Mouse (Mus musculus) adrenal gland, postnatal 25 days (tissue): ENCODE measurements around the gene Dad1. TPM values are rescaled to one million over a fixed set of nuclear protein-coding genes. Genes with fewer than 3 reads are reported as not detected.
"Not testable (repeated sequence)": the region's sequence is repeated elsewhere in the genome, so short reads cannot be mapped to it uniquely, and the experiment has no call there.

Source experiments
- DNase-seq: peaks from one replicate; pipeline ENCODE4 v3.0.0; 2021; ENCODE audit warnings: mixed read lengths
- total RNA-seq: library from RNA; stranded (reverse); gene quantifications from 2 replicates; pipeline ENCODE4 v1.2.3, GENCODE M21; 2021

Dad1 gene
- total RNA-seq, 1 experiment from 2014 or later = 310 TPM

- no peak for DNase-seq
Observed at GRCm38 (mm10) chr14:54246232-54246631, 7.7 kb downstream of the Dad1 start.

GRCm38 (mm10) chr14:54244183-54244582 is 9.7 kb downstream of the Dad1 start:
- DNase-seq = no peak

DNA sequence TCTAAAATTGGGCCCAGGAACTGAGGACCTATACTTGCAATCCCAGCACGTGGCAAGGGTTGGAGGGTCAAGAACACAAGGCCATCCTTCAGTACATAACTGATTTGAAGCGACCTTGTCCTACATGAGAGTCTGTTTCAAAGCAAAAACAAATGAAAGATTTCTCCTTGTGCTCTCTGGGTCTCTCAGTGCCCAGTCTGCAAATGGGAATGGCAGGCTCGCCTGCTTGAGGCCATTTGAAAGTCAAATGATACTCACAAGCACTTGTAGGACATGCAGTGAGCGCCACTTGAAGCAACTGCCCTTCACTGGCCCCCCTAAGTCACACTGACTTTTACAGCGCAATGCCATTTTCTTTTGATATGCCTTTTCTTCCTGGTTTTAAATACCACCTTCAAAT is 13.4 kb downstream of the Dad1 start:
- no peak for DNase-seq

DNA sequence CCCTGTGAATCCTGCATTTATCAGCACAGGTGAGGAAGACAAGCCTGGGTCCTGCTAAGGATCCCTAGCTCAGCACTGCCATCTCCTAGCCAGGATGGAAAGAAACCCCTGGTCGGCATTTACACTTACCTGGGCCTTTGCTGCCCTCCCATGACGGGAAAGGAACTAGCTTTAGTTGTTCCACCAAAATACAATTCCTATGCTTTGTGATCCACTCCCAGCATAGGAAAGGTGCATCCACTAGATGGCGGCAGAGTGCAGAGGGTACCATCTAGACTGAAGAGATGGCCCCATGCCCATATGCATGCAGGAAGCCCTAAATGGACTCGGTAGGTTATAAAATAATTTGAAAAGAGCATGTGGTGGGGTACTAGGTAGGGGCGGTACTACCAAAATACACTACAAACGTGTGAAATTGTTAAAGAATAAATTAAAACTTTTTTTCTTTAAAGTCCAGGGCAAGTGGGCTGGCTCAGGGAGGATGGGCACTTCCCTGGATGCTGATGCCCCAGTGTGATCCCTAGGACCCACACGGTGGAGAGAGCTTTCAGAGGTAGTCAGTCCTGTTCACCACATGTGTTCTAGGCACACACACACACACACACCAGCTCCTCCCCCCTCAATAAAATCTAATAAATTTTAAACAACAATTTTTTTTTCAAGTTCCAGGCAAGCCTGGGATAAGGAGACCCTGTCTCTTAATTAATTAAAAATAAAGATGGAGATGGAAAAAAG is 14.7 kb downstream of the Dad1 start:
- DNase-seq = peak; percentile 88

GRCm38 (mm10) chr14:54236881-54237280 is 17.0 kb downstream of the Dad1 start:
- peak; percentile 43 for DNase-seq

- peak; percentile 51 for DNase-seq
Observed at GRCm38 (mm10) chr14:54235825-54236540, 17.9 kb downstream of the Dad1 start.

GRCm38 (mm10) chr14:54234231-54235040 is 19.5 kb downstream of the Dad1 start:
- no peak for DNase-seq

GRCm38 (mm10) chr14:54233559-54234143 is 20.3 kb downstream of the Dad1 start:
- DNase-seq = no peak

DNA sequence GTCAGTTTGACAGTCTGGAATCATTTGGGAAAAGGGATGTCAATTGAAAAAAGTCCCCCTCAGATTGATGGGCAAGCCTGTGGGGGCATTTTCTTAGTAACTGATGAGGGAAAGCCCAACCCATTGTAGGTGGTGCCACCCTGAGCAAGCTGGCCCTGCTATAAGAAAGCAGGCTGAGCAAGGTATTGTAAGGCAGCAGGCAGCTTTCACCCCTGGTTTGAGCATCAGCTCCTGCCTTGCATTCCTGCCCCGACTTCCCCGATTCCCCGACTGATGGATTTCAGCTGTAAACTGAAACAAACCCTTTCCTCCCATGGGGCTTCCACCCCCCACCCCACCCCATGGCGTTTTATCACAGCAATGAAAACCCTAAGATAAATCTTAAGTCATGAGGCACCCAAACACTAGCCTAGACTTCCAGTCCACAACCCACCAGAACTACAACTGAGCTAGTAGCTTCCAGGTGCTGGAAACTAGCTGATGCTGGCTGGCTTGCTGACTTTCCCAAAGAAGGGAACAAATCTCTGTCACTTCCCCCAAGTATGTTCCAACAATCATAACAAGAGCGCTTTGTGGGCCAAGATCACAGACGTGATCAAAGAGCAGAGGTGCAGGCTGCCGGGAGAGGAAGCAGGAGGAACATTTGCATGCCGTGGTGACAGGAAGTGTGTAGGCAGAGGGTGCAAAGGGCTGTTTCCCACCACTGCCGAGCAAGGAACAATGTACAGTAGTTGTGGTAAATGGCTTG is 20.9 kb downstream of the Dad1 start:
- DNase-seq = no peak

DNA sequence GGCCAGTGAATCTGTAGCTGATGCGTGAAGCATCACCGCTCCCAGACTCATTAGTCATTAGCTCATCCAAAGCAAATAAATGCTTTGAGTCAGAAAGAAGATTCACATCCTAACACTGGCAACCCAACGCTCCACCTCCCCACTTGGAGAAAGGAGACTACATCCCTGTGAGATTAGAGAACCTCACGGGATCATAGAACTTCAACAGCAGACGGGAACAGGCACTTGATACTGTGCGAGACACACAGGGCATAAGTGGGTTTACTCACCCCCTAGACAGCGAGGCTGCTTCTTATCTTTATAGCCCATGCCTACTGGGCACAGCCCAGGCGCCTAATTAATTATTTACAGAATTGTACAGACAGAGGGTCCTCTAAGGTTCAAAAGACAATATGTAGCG is 21.8 kb downstream of the Dad1 start:
- no peak for DNase-seq

GRCm38 (mm10) chr14:54231176-54231956 is 22.5 kb downstream of the Dad1 start:
- no peak for DNase-seq

- no peak for DNase-seq
Observed at GRCm38 (mm10) chr14:54230638-54231150, 23.2 kb downstream of the Dad1 start.

DNA sequence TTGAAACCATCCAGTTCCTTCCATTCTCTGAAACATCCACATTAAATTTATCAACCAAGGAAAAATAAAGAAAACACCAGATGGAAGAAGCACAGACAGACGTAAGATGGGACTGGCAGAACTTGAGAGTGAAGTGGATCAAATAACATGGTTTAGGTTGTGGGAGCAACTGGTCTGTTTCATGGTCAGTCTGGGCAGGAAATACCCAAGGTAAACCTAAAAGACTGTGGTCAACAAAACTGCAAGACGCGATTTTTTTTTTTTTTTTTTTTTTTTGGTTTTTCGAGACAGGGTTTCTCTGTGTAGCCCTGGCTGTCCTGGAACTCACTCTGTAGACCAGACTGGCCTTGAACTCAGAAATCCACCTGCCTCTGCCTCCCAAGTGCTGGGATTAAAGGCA is 24.1 kb downstream of the Dad1 start:
- not testable (repeated sequence) for DNase-seq

DNA sequence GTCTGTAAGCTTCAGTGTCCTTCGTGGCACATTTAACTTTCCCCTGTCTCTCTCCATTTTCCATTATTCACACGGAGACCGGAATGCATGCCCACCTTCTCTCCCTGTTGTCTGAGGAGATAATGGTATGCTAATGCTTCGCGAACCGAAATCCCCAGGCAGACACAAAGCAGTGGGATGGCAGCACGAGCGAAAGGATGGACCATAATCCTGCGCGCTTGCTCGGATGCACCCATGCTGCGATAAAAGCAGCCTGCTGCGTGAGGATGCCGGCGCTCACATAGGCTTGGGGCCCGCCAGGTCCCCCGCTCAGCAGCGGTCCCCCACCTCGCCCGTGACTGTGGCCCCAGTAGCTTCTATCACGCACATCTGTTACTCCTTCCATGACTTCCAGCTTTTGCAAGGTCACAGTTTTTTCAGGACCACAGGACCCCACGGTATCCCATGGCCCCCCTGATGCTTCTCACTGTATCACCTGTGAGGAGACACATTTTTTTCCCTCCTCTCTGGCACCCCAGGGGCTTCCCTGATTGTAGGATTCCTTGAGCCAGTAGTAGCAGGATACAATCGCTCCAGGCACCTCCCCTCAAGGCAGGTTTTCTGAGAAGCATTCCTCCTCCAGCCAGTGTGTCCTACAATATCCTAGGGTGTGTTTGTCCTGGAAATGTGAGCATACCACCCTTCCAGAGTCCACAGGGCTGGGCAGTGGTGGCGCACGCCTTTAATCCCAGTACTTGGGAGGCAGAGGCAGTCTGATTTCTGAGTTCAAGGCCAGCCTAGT is 24.8 kb downstream of the Dad1 start:
- DNase-seq = no peak

- no peak for DNase-seq
Observed at GRCm38 (mm10) chr14:54228501-54228900, 25.4 kb downstream of the Dad1 start.

GRCm38 (mm10) chr14:54227911-54228451 is 25.9 kb downstream of the Dad1 start:
- peak; percentile 73 for DNase-seq

DNA sequence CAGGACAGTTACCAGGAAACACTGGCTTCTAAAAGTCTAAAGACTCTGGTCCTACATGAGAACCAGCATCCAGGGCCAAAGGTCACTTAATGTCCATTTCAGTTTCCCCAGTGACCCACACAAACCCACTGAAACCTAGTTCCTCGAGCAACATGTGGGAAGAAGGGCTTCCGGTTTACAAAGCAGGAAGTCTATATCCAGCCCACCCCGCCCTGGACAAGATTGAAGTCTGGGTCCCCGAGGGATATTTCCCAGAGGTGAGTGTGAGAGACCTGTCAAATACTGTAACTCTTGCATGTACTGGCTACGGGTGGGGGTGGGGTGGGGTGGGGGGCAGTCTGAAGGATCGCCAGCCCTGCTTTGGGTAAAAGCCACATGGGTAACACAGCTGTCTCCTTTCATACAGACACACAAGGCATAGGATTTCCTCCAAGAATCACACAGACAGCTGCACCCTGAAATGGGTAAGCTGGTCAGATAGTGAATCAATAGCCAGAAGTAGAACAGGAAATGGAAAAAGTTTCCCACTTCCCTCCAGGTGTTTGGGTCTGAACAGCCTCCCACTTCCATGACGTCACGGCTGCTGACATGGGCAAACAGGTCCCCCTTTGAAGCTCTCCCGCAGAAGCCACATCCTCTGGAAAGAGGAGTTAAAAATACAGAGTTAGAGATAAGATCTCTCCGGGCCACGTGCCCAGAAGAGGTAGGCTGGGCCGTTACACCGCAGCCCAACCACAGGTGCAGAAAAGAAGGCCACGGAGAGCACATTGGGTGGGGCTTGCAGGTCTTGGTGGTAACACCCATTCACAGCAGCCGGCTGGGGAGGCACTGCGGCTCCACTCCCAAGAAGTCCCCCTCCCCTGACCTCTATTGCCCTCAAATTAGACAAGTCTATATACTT is 26.7 kb downstream of the Dad1 start:
- no peak for DNase-seq

DNA sequence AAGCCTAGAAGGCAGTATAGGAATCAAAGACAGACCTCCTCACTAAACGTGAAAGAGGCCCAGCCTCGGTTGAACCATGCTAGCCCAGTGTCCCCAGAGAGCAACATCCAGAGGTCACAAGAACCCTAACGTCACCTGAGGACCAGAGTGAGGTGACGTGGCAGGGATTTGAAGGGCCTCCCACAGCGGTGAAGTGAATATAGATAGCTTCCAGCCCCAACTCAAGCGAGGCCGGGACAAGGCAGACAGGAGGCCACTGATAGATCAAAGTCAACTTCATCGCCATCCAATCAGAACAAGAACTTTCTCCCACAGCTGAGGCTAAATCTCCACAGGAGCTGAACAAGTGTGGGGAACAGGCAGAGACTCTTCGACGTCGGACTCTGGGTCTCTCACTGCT is 28.2 kb downstream of the Dad1 start:
- DNase-seq = no peak
